Mouse (Mus musculus) brain, embryonic 14.5 days (tissue): ENCODE measurements around the gene Clasp2.

Source experiments
- CTCF ChIP-seq: fragments of 200-500 bp; IDR thresholded peaks from 2 replicates; pipeline ENCODE4 v1.5.1; 2012; ENCODE audit warnings: inconsistent platforms, mild to moderate bottlenecking, moderate library complexity, borderline replicate concordance; ENCODE audit not compliant: insufficient read depth, insufficient read length; ENCODE audit errors: extremely low read depth
- POLR2A ChIP-seq: fragments of 200-500 bp; IDR thresholded peaks from 2 replicates; pipeline ENCODE4 v1.6.1; 2012; ENCODE audit warnings: mild to moderate bottlenecking, inconsistent platforms, borderline replicate concordance; ENCODE audit not compliant: poor library complexity, insufficient read depth, insufficient read length, severe bottlenecking; ENCODE audit errors: extremely low read depth

- TF ChIP-seq CTCF = no peak
- no peak for TF ChIP-seq POLR2A
Measured at GRCm38 (mm10) chr9:113947216-113947615, 205.9 kb downstream of the Clasp2 start.
